Mouse (Mus musculus): ENCODE results near the gene Rai1.

GRCm38 (mm10) chr11:60071221-60071620 is 33.6 kb upstream of the Rai1 start:
- TF ChIP-seq GATA1 (IDR thresholded peaks at IDR 0.05; ENCODE audit: borderline replicate concordance, low read length) (no peak), FLI1 (IDR thresholded peaks at IDR 0.05; ENCODE audit: low read length) (no peak)

Measured in megakaryocyte, embryonic 14.5 days (primary cell).